Mouse (Mus musculus): ENCODE measurements around the gene Tet3.

Tet3 gene

GRCm38 (mm10) chr6:83478217-83478616 is 19.3 kb upstream of the Tet3 start:
- no peak for DNase-seq (ENCODE audit: low spot score)

GRCm38 (mm10) chr6:83475431-83475830 is 16.5 kb upstream of the Tet3 start:
- no peak for DNase-seq (ENCODE audit: low spot score)

- DNase-seq (ENCODE audit: low spot score), result no peak
Observed at GRCm38 (mm10) chr6:83473240-83473639, 14.4 kb upstream of the Tet3 start.

- DNase-seq (ENCODE audit: low spot score), result no peak
Observed at GRCm38 (mm10) chr6:83471739-83472138, 12.9 kb upstream of the Tet3 start.

GRCm38 (mm10) chr6:83464011-83464410 is 5.1 kb upstream of the Tet3 start:
- DNase-seq (ENCODE audit: low spot score), result no peak

- DNase-seq (ENCODE audit: low spot score), result no peak
Observed at GRCm38 (mm10) chr6:83456984-83457810, 1.7 kb downstream of the Tet3 start.

- peak; percentile 25 for DNase-seq (ENCODE audit: low spot score)
Observed at GRCm38 (mm10) chr6:83456131-83456983, 2.5 kb downstream of the Tet3 start.

GRCm38 (mm10) chr6:83455328-83456130 is 3.4 kb downstream of the Tet3 start:
- DNase-seq (ENCODE audit: low spot score), result no peak

- DNase-seq (ENCODE audit: low spot score), result no peak
Observed at GRCm38 (mm10) chr6:83453706-83454105, 5.2 kb downstream of the Tet3 start.

GRCm38 (mm10) chr6:83450451-83451303 is 8.2 kb downstream of the Tet3 start:
- DNase-seq (ENCODE audit: low spot score), result no peak

- no peak for DNase-seq (ENCODE audit: low spot score)
Observed at GRCm38 (mm10) chr6:83449440-83449839, 9.4 kb downstream of the Tet3 start.

- DNase-seq (ENCODE audit: low spot score), result no peak
Observed at GRCm38 (mm10) chr6:83448911-83449310, 10.0 kb downstream of the Tet3 start.

- DNase-seq (ENCODE audit: low spot score), result no peak
Observed at GRCm38 (mm10) chr6:83447031-83447430, 11.9 kb downstream of the Tet3 start.

GRCm38 (mm10) chr6:83445796-83446195 is 13.1 kb downstream of the Tet3 start:
- DNase-seq (ENCODE audit: low spot score), result no peak

GRCm38 (mm10) chr6:83443441-83444340 is 15.2 kb downstream of the Tet3 start:
- DNase-seq (ENCODE audit: low spot score), result peak; percentile 35

- DNase-seq (ENCODE audit: low spot score), result no peak
Observed at GRCm38 (mm10) chr6:83442639-83443038, 16.2 kb downstream of the Tet3 start.

GRCm38 (mm10) chr6:83441259-83442061 is 17.4 kb downstream of the Tet3 start:
- DNase-seq (ENCODE audit: low spot score), result peak; percentile 55

- DNase-seq (ENCODE audit: low spot score), result no peak
Observed at GRCm38 (mm10) chr6:83440510-83441258, 18.2 kb downstream of the Tet3 start.

- DNase-seq (ENCODE audit: low spot score), result no peak
Observed at GRCm38 (mm10) chr6:83440197-83440509, 18.7 kb downstream of the Tet3 start.
